Mouse (Mus musculus) heart, postnatal 0 days (tissue): Measurements from ENCODE around the gene Nr6a1. TPM values are rescaled to one million over a fixed set of nuclear protein-coding genes. Genes with fewer than 3 reads are reported as not detected.

Source experiments
- ATAC-seq: fragments of 200-750 bp; cut with Nextera tagmentation; 2 replicates; pipeline ENCODE4 v1.8.0; 2017; ENCODE audit warnings: low read depth, moderate number of reproducible peaks, moderate library complexity; ENCODE audit not compliant: insufficient read depth
- DNase-seq: peaks from one replicate; pipeline ENCODE4 v3.0.0-alpha.2; 2016; ENCODE audit warnings: low spot score
- H3K27ac ChIP-seq: fragments of 300-500 bp; sonication (generic); 2 replicates; pipeline ENCODE4 v1.5.1; 2014; ENCODE audit warnings: low read depth, mild to moderate bottlenecking
- H3K27me3 ChIP-seq: fragments of 300-500 bp; sonication (generic); 2 replicates; pipeline ENCODE4 v1.6.1; 2014; ENCODE audit warnings: low read length, mixed read lengths; ENCODE audit not compliant: control insufficient read depth, insufficient read depth
- H3K36me3 ChIP-seq: fragments of 300-500 bp; sonication (generic); replicated peaks from 2 replicates; pipeline ENCODE4 v1.6.1; 2014; ENCODE audit warnings: low read length, mixed read lengths; ENCODE audit not compliant: control insufficient read depth, insufficient read depth
- H3K4me1 ChIP-seq: fragments of 300-500 bp; sonication (generic); 2 replicates; pipeline ENCODE4 v1.6.1; 2014; ENCODE audit warnings: antibody characterized with exemption; ENCODE audit not compliant: control insufficient read depth, insufficient read depth
- H3K4me2 ChIP-seq: fragments of 300-500 bp; sonication (generic); 2 replicates; pipeline ENCODE4 v1.6.1; 2014; ENCODE audit warnings: low read depth, mild to moderate bottlenecking, low read length, moderate library complexity
- H3K4me3 ChIP-seq: fragments of 300-500 bp; sonication (generic); 2 replicates; pipeline ENCODE4 v1.5.1; 2014; ENCODE audit warnings: low read depth, low read length
- H3K9ac ChIP-seq: fragments of 300-500 bp; sonication (generic); replicated peaks from 2 replicates; pipeline ENCODE4 v1.6.1; 2014; ENCODE audit warnings: low read depth, low read length, mixed read lengths
- H3K9me3 ChIP-seq: fragments of 300-500 bp; sonication (generic); replicated peaks from 2 replicates; pipeline ENCODE4 v1.6.1; 2016; ENCODE audit warnings: low read length; ENCODE audit not compliant: control insufficient read depth
- CTCF ChIP-seq: IDR thresholded peaks from 2 replicates; pipeline ENCODE4 v1.5.1; 2016; ENCODE audit warnings: antibody characterized with exemption, control low read depth, low read depth
- EP300 ChIP-seq: IDR thresholded peaks from 2 replicates; pipeline ENCODE4 v1.6.1; 2016; ENCODE audit warnings: antibody characterized with exemption, low read depth
- WGBS: fragments of 180-500 bp; shearing (Covaris S2); extraction: QIAGEN DNeasy Blood & Tissue Kit; methylation state at CpG from one replicate; pipeline ENCODE4 v1.1.7; 2014; 5-methylcytosine and 5-hydroxymethylcytosine counted together
- polyA plus RNA-seq: library from polyadenylated mRNA; unstranded; fragments of >200 nt; fragmentation: Nextera tagmentation; extraction: Ambion mirVana; gene quantifications from 2 replicates; pipeline ENCODE4 v1.2.1, GENCODE M21; 2015
- total RNA-seq: library from RNA; depleted of rRNA; stranded (reverse); fragments of >200 nt; gene quantifications from 2 replicates; pipeline ENCODE4 v1.2.3, GENCODE M21; 2014; ENCODE audit warnings: low replicate concordance

The Nr6a1 gene
- total and polyA plus RNA-seq, 2 experiments from 2014 or later = 0.31 to 0.99 TPM

GRCm38 (mm10) chr2:38786216-38786960, 141.1 kb downstream of the Nr6a1 start:
- Histone ChIP-seq H3K4me1 (0 out of 2 replicates have a peak, but pooled peaks cover 3% of the 10 kb centered on the region), H3K9ac (no peak overlapping the region), H3K27ac (no peak overlapping the region), H3K4me2 (no peak overlapping the region), H3K9me3 (no peaks in the 10 kb centered on the region), H3K27me3 (no peaks in the 10 kb centered on the region), H3K36me3 (no peaks in the 10 kb centered on the region), H3K4me3 (no peak overlapping the region)
- no peak for ATAC-seq
- TF ChIP-seq EP300 = no peak
- TF ChIP-seq CTCF = no peak
- 36% methylated on average over 5 of the region's 5 CpGs for WGBS
- no peak for DNase-seq

GRCm38 (mm10) chr2:38785113-38785512, 142.4 kb downstream of the Nr6a1 start:
- H3K4me2 ChIP-seq = no peak overlapping the region

GRCm38 (mm10) chr2:38784396-38784795, 143.1 kb downstream of the Nr6a1 start:
- H3K9me3 ChIP-seq = no peaks in the 10 kb centered on the region
- H3K9ac ChIP-seq = no peak overlapping the region
- H3K4me3 ChIP-seq = no peak overlapping the region
- no peak for TF ChIP-seq EP300
- no peak for TF ChIP-seq CTCF
- no peaks in the 10 kb centered on the region for H3K27me3 ChIP-seq
- DNase-seq (no peak), ATAC-seq (no peak)
- H3K36me3 ChIP-seq = no peaks in the 10 kb centered on the region
- no peak overlapping the region for H3K27ac ChIP-seq
- 0 out of 2 replicates have a peak, but pooled peaks cover 3% of the 10 kb centered on the region for H3K4me1 ChIP-seq
- 32% methylated on average over 11 of the region's 11 CpGs for WGBS
- peak overlapping the region; percentile 12; the same call in 1 of the 2 replicates for H3K4me2 ChIP-seq

More at GRCm38 (mm10) chr2:38785113-38785512, 142.4 kb downstream of the Nr6a1 start:
- Histone ChIP-seq H3K4me1 (0 out of 2 replicates have a peak, but pooled peaks cover 3% of the 10 kb centered on the region), H3K27me3 (no peaks in the 10 kb centered on the region), H3K9ac (no peak overlapping the region), H3K9me3 (no peaks in the 10 kb centered on the region), H3K4me3 (no peak overlapping the region), H3K27ac (no peak overlapping the region), H3K36me3 (no peaks in the 10 kb centered on the region)
- 57% methylated on average over 3 of the region's 3 CpGs for WGBS
- ATAC-seq (no peak), DNase-seq (no peak)
- TF ChIP-seq CTCF = no peak
- TF ChIP-seq EP300 = no peak

GRCm38 (mm10) chr2:38783364-38783763, 144.1 kb downstream of the Nr6a1 start:
- Histone ChIP-seq H3K4me2 (no peak overlapping the region), H3K36me3 (no peaks in the 10 kb centered on the region), H3K9me3 (no peaks in the 10 kb centered on the region), H3K27me3 (no peaks in the 10 kb centered on the region), H3K4me3 (no peak overlapping the region), H3K9ac (no peak overlapping the region), H3K4me1 (0 out of 2 replicates have a peak, but pooled peaks cover 3% of the 10 kb centered on the region), H3K27ac (no peak overlapping the region)
- ATAC-seq = no peak
- WGBS = 86% methylated on average over 5 of the region's 5 CpGs
- TF ChIP-seq CTCF = no peak
- TF ChIP-seq EP300 = no peak
- no peak for DNase-seq

- WGBS = 63% methylated on average over 1 of the region's 1 CpGs
- Histone ChIP-seq H3K4me2 (no peak overlapping the region), H3K27ac (no peak overlapping the region), H3K9me3 (no peaks in the 10 kb centered on the region), H3K36me3 (no peaks in the 10 kb centered on the region), H3K4me1 (0 out of 2 replicates have a peak, but pooled peaks cover 3% of the 10 kb centered on the region), H3K27me3 (no peaks in the 10 kb centered on the region), H3K9ac (no peak overlapping the region), H3K4me3 (no peak overlapping the region)
- no peak for ATAC-seq
- no peak for DNase-seq
- no peak for TF ChIP-seq CTCF
- TF ChIP-seq EP300 = no peak
Observed at GRCm38 (mm10) chr2:38782731-38783130, 144.8 kb downstream of the Nr6a1 start.
